Mouse (Mus musculus) limb, embryonic 13.5 days (tissue): Measurements from ENCODE around the gene Pcbp4. TPM values are rescaled to one million over a fixed set of nuclear protein-coding genes. Genes with fewer than 3 reads are reported as not detected.

ENCODE experiments used
- ATAC-seq: fragments of 200-750 bp; cut with Nextera tagmentation; 2 replicates; pipeline ENCODE4 v1.8.0; 2017; ENCODE audit warnings: low read depth, moderate number of reproducible peaks, moderate TSS enrichment; ENCODE audit not compliant: low FRiP score
- H3K27ac ChIP-seq: fragments of 300-500 bp; sonication (generic); 2 replicates; pipeline ENCODE4 v1.5.1; 2015; ENCODE audit warnings: inconsistent platforms, mild to moderate bottlenecking, moderate library complexity
- H3K27me3 ChIP-seq: fragments of 300-500 bp; sonication (generic); 2 replicates; pipeline ENCODE4 v1.6.1; 2015; ENCODE audit warnings: mild to moderate bottlenecking, inconsistent platforms
- H3K36me3 ChIP-seq: fragments of 300-500 bp; sonication (generic); 2 replicates; pipeline ENCODE4 v1.6.1; 2015; ENCODE audit warnings: inconsistent platforms, mild to moderate bottlenecking, moderate library complexity
- H3K4me1 ChIP-seq: fragments of 300-500 bp; sonication (generic); 2 replicates; pipeline ENCODE4 v1.6.1; 2015; ENCODE audit warnings: inconsistent platforms
- H3K4me2 ChIP-seq: fragments of 300-500 bp; sonication (generic); replicated peaks from 2 replicates; pipeline ENCODE4 v1.6.1; 2015; ENCODE audit warnings: inconsistent platforms, mild to moderate bottlenecking, moderate library complexity
- H3K4me3 ChIP-seq: fragments of 300-500 bp; sonication (generic); 2 replicates; pipeline ENCODE4 v1.5.1; 2015; ENCODE audit warnings: moderate library complexity, mild to moderate bottlenecking, inconsistent platforms
- H3K9ac ChIP-seq: fragments of 300-500 bp; sonication (generic); 2 replicates; pipeline ENCODE4 v1.6.1; 2015; ENCODE audit warnings: mild to moderate bottlenecking, inconsistent platforms
- H3K9me3 ChIP-seq: fragments of 300-500 bp; sonication (generic); 2 replicates; pipeline ENCODE4 v1.6.1; 2016; ENCODE audit warnings: inconsistent platforms
- WGBS: fragments of 180-500 bp; shearing (Covaris S2); methylation state at CpG from one replicate; pipeline ENCODE4 v1.1.7; 2015; 5-methylcytosine and 5-hydroxymethylcytosine counted together
- polyA plus RNA-seq: library from polyadenylated mRNA; unstranded; fragments of >200 nt; fragmentation: Nextera tagmentation; extraction: Ambion mirVana; gene quantifications from 2 replicates; pipeline ENCODE4 v1.2.1, GENCODE M21; 2015

Pcbp4 gene
- polyA plus RNA-seq, 1 experiment from 2014 or later, result 129 TPM

DNA sequence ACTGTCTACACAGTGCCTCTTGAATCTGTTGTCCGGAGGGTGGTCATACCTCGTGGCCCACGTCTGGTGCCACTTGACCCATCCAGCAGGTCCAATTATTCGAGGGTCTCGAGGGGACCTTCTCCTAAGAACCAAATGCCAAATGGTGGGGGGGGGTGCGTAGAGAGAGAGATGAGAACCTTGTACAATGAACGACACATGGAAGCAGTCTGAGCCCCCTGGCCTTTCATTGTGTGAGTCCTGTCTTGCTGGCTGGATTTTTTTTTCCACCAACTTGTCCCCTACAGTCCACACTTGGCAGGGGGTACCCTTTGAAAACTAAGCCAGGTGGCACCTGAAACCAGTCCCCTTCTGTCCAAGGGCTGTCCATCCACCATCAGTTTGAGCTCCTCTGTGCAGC, 14.7 kb downstream of the Pcbp4 start:
- Histone ChIP-seq H3K36me3 (peaks cover 14% of the 10 kb centered on the region), H3K4me3 (no peak overlapping the region), H3K4me2 (no peak overlapping the region), H3K27ac (no peak overlapping the region), H3K4me1 (peaks cover 19% of the 10 kb centered on the region), H3K9me3 (no peaks in the 10 kb centered on the region), H3K27me3 (peaks cover 12% of the 10 kb centered on the region; the same call in 1 of the 2 replicates), H3K9ac (no peak overlapping the region)
- no peak for ATAC-seq
- WGBS, result 90% methylated on average over 7 of the region's 7 CpGs

DNA sequence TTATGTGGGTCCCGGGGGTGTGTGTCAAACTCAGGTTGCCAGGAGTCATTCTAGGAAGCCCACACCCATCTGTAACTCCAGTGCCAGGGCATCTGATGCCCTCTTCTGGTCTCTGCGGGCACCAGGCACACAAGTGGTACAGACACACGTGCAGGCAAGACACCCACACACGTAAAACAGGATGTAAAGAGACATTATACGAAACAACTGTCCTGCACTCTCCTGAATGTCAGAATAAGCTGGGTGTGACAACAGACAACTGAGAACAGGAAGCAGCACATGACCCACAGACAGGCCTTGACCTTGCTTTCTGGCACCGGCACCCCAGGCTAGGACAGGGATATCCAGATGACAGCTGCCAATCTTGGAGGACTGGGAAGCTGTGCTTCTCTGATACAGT, 16.2 kb downstream of the Pcbp4 start:
- Histone ChIP-seq H3K27me3 (peaks cover 5% of the 10 kb centered on the region; the same call in 1 of the 2 replicates), H3K4me2 (no peak overlapping the region), H3K4me3 (no peak overlapping the region), H3K4me1 (peaks cover 23% of the 10 kb centered on the region), H3K9me3 (no peaks in the 10 kb centered on the region), H3K27ac (no peak overlapping the region; the same call in 1 of the 2 replicates), H3K36me3 (no peaks in the 10 kb centered on the region), H3K9ac (no peak overlapping the region)
- ATAC-seq, result no peak
- 72% methylated on average over 6 of the region's 6 CpGs for WGBS

DNA sequence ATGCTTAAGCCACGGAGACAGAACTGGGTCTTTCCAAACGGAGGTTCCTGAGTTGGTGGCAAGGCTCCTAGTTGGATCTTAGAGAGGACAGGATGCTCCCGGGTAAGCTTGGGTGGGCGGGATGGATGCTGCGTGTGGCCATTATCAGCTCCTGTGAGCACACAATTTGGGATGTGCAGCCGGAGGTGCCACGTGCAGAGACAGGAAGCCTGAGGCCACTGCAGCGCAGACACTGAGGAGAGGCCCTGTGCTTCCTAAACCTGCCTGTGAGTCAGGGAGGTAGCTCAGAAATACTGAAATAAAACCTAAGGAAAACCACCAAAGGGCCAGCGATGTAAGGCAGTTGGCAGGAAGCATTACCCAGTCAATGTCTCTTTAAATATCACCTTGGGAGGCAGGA, 16.7 kb downstream of the Pcbp4 start:
- no peak for ATAC-seq
- WGBS, result 62% methylated on average over 9 of the region's 9 CpGs

DNA sequence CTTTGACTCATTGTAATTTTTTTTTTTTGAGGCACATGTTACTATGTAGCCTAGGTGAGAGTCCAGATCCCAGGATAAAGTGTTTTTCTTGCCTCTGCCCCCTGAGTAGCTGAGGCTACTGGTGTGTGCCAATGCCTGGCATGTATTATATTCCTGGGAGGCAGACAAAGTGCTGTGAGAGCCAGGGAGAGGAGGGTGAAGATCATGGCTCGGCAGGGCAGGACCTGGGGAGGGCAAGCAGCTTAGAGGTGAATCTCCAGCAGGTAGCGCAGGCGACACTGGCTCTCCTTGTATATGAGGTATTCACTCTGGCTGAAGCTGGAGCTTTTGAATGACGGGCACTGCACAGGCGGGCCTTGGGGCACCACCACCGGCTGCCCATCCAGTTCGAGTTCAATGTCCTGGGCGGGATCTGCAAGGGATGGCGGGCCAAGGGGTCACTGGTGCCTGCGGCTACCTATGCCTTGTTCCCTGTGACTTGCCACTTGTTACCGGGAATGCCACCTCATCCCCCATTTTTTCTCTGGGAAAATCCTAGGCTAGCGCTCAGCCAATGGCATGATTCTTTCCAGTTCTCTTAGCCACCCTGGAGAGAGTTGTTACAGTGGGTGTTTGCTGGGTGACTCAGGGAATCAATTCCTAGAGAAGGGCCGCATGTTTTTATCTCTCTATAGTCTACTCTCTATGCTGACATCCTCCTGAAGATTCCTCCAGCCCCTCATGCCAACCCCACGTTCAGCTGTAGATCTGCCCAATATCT, 18.1 kb downstream of the Pcbp4 start:
- ATAC-seq, result no peak
- Histone ChIP-seq H3K4me1 (peaks cover 25% of the 10 kb centered on the region), H3K27me3 (no peaks in the 10 kb centered on the region), H3K27ac (no peak overlapping the region), H3K36me3 (no peaks in the 10 kb centered on the region), H3K9me3 (no peaks in the 10 kb centered on the region), H3K4me3 (no peak overlapping the region), H3K9ac (no peak overlapping the region; the same call in 1 of the 2 replicates), H3K4me2 (peak overlapping the region; percentile 25)
- 64% methylated on average over 14 of the region's 14 CpGs for WGBS

More for the DNA sequence above, 16.7 kb downstream of the Pcbp4 start:
- H3K36me3 ChIP-seq, result no peaks in the 10 kb centered on the region
- H3K4me1 ChIP-seq, result peaks cover 21% of the 10 kb centered on the region
- H3K9me3 ChIP-seq, result no peaks in the 10 kb centered on the region
- H3K9ac ChIP-seq, result no peak overlapping the region
- H3K4me3 ChIP-seq, result no peak overlapping the region
- peaks cover 5% of the 10 kb centered on the region; the same call in 1 of the 2 replicates for H3K27me3 ChIP-seq
- no peak overlapping the region for H3K4me2 ChIP-seq
- H3K27ac ChIP-seq, result no peak overlapping the region

DNA sequence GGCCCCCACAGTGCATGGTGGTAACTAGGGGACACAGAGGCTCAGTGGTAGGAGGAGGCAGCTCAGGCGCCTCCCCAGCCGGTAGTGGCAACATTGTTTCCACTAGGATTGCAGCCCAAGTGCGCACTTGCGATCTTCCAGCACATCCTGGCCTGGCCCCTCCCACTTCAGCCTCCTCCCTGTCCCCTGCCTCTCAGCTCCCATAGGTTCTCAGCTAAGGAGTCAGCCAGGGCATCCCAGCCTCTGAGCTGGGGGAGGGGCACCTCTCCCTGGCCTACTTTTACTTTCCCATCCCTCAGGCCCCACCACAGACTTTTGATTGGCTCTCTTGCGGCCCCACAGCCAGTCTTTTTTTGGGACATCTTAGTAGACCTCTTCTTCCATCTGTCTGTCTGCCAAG, 18.8 kb downstream of the Pcbp4 start:
- Histone ChIP-seq H3K4me1 (peaks cover 31% of the 10 kb centered on the region), H3K9me3 (no peaks in the 10 kb centered on the region), H3K27me3 (no peaks in the 10 kb centered on the region), H3K9ac (no peak overlapping the region; the same call in 1 of the 2 replicates), H3K4me3 (no peak overlapping the region), H3K4me2 (peak overlapping the region; percentile 25), H3K36me3 (no peaks in the 10 kb centered on the region), H3K27ac (no peak overlapping the region)
- no peak for ATAC-seq
- WGBS, result 8% methylated on average over 5 of the region's 5 CpGs

DNA sequence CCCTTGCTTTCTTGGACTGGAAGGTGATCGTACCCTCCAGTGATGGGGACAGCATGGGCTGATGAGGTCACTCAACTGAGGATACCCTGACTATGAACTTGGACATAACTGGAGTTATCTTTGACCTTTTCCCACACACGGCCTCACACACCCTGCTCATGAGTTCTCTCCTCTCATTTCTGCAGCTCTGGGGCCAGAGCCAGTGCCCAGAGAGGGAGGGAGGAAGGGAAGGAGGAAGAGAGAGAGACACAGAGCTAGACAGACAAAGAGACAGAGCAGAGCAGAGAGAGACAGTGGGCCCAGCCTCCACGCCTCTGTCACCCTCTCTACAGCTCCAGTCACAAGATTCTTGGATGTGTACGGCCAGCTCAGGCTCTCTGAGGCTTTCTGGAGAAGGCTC, 19.2 kb downstream of the Pcbp4 start:
- no peaks in the 10 kb centered on the region for H3K27me3 ChIP-seq
- no peak for ATAC-seq
- H3K36me3 ChIP-seq, result no peaks in the 10 kb centered on the region
- 71% methylated on average over 4 of the region's 4 CpGs for WGBS
- no peak overlapping the region for H3K4me2 ChIP-seq
- H3K9ac ChIP-seq, result 0 out of 2 replicates have a peak overlapping the region, but pooled peaks have one; percentile 25
- no peak overlapping the region for H3K4me3 ChIP-seq
- H3K4me1 ChIP-seq, result peaks cover 31% of the 10 kb centered on the region
- no peak overlapping the region for H3K27ac ChIP-seq
- H3K9me3 ChIP-seq, result no peaks in the 10 kb centered on the region

- Histone ChIP-seq H3K27ac (no peak overlapping the region), H3K9me3 (no peaks in the 10 kb centered on the region), H3K9ac (no peak overlapping the region), H3K4me3 (no peak overlapping the region), H3K27me3 (no peaks in the 10 kb centered on the region), H3K4me1 (peaks cover 37% of the 10 kb centered on the region), H3K4me2 (no peak overlapping the region), H3K36me3 (no peaks in the 10 kb centered on the region)
- no peak for ATAC-seq
- 87% methylated on average over 16 of the region's 16 CpGs for WGBS
Measured at GRCm38 (mm10) chr9:106473081-106473752, 20.1 kb downstream of the Pcbp4 start.

GRCm38 (mm10) chr9:106473753-106474105, 20.6 kb downstream of the Pcbp4 start:
- ATAC-seq, result no peak
- Histone ChIP-seq H3K27me3 (no peaks in the 10 kb centered on the region), H3K9ac (no peak overlapping the region), H3K4me3 (no peak overlapping the region), H3K9me3 (no peaks in the 10 kb centered on the region), H3K4me2 (no peak overlapping the region), H3K36me3 (no peaks in the 10 kb centered on the region), H3K4me1 (peaks cover 39% of the 10 kb centered on the region), H3K27ac (no peak overlapping the region)
- 65% methylated on average over 2 of the region's 5 CpGs for WGBS

DNA sequence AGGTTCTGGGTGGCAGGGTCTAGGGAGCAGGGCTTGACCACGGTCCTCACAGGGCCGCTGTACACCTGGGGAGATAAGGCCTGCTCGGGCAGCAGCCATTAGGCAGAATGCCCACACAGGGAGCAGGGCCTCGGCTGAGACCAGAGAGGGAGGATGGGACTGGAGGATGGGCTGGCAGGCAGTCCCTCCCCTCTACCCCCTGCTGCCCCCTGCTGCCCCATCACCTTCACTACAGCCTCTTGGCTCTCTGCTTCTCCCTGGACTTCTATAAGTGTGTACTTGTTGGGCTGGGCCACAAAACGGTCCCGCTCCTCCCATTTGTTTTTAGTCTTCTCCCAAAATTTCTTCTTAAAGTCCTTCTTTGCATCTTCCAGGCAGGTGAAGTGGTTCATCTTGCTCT, 21.4 kb downstream of the Pcbp4 start:
- no peak overlapping the region for H3K4me3 ChIP-seq
- H3K9ac ChIP-seq, result peak overlapping the region; percentile 55; the same call in 1 of the 2 replicates
- no peaks in the 10 kb centered on the region for H3K27me3 ChIP-seq
- H3K4me1 ChIP-seq, result peaks cover 39% of the 10 kb centered on the region
- H3K4me2 ChIP-seq, result peak overlapping the region; percentile 35
- H3K27ac ChIP-seq, result no peak overlapping the region
- WGBS, result 12% methylated on average over 6 of the region's 6 CpGs
- H3K9me3 ChIP-seq, result no peaks in the 10 kb centered on the region
- ATAC-seq, result no peak; the same call in 1 of the 2 replicates
- H3K36me3 ChIP-seq, result peaks cover 4% of the 10 kb centered on the region; the same call in 1 of the 2 replicates

DNA sequence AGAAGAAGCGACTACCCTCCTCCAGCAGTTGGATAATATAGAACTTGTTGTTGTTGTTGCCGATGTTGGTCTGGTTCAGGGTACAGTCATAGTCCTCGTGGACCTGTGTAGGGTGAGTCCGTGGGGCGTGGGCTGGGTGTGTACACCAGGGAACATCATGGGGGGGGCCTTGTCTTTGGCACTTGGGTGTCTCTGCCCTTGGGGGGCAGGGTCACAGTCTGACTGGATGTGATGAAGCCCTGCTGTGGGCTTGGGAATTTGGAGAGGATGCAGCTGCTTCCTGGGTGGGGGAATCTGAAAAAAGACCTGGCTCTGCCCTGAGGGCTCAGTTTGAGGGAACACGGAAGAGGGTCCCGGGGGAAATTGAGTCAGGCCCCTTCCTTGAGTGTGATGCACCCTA, 22.0 kb downstream of the Pcbp4 start:
- peak overlapping the region; percentile 39; the same call in 1 of the 2 replicates for H3K9ac ChIP-seq
- 71% methylated on average over 7 of the region's 7 CpGs for WGBS
- H3K4me3 ChIP-seq, result peak overlapping the region; percentile 1; the same call in 1 of the 2 replicates
- no peak for ATAC-seq
- no peaks in the 10 kb centered on the region for H3K27me3 ChIP-seq
- no peak overlapping the region for H3K27ac ChIP-seq
- H3K9me3 ChIP-seq, result no peaks in the 10 kb centered on the region
- H3K36me3 ChIP-seq, result peaks cover 8% of the 10 kb centered on the region
- peak overlapping the region; percentile 35 for H3K4me2 ChIP-seq
- peaks cover 39% of the 10 kb centered on the region for H3K4me1 ChIP-seq

DNA sequence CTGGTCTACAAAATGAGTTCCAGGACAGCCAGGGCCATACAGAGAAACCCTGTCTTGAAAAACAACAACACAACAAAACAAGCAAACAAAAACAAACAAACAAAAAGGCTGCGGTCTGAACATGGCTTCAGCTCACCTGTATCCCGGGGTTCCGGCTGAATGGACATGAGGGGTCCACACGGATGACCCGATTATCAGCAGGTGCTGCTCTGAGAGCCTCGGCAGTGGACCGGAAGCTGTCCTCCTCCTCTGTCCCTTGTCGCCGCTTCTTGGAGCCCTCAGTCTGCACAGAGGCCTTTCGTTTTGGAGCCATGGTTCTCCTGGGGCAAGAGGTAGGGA, 22.5 kb downstream of the Pcbp4 start, which contains the start of gene Rrp9:
Gene Rrp9, plus strand, starts transcription at position 301 of the 339 bp plus-strand sequence.
- Histone ChIP-seq H3K9ac (peak within 1 kb of the TSS; percentile 46; the same call in 1 of the 2 replicates), H3K4me1 (peaks cover 39% of the 10 kb centered on the region), H3K9me3 (no peaks in the 10 kb centered on the region), H3K4me2 (peak within 1 kb of the TSS; percentile 52), H3K4me3 (peak within 1 kb of the TSS; percentile 79), H3K27me3 (no peaks in the 10 kb centered on the region), H3K36me3 (peaks cover 13% of the 10 kb centered on the region), H3K27ac (peak within 1 kb of the TSS; percentile 62)
- WGBS, result 90% methylated on average over 10 of the region's 10 CpGs
- ATAC-seq, result no peak
